Mouse (Mus musculus): Measurements from ENCODE around the gene Med12.
"Not testable (repeated sequence)": the region's sequence is repeated elsewhere in the genome, so short reads cannot be mapped to it uniquely, and the experiment has no call there.

Gene Med12

GRCm38 (mm10) chrX:101299473-101300426, 25.9 kb downstream of the Med12 start:
- no peak for DNase-seq (ENCODE audit: low read depth)

GRCm38 (mm10) chrX:101300427-101301030, 26.7 kb downstream of the Med12 start:
- DNase-seq (ENCODE audit: low read depth): no peak

- no peak for DNase-seq (ENCODE audit: low read depth)
Observed at GRCm38 (mm10) chrX:101301654-101302053, 27.8 kb downstream of the Med12 start.

GRCm38 (mm10) chrX:101304646-101305045, 30.8 kb downstream of the Med12 start:
- DNase-seq (ENCODE audit: low read depth): no peak

GRCm38 (mm10) chrX:101309299-101309698, 35.5 kb downstream of the Med12 start:
- no peak for DNase-seq (ENCODE audit: low read depth)

- no peak for DNase-seq (ENCODE audit: low read depth)
Observed at GRCm38 (mm10) chrX:101313625-101314359, 40.0 kb downstream of the Med12 start.

- no peak for DNase-seq (ENCODE audit: low read depth)
Observed at GRCm38 (mm10) chrX:101319775-101320174, 45.9 kb downstream of the Med12 start.

GRCm38 (mm10) chrX:101325989-101326899, 52.4 kb downstream of the Med12 start:
- no peak for DNase-seq (ENCODE audit: low read depth)

- peak; percentile 82 for DNase-seq (ENCODE audit: low read depth)
Observed at GRCm38 (mm10) chrX:101329372-101330028, 55.7 kb downstream of the Med12 start.

GRCm38 (mm10) chrX:101332031-101332374, 58.2 kb downstream of the Med12 start:
- DNase-seq (ENCODE audit: low read depth): no peak

- peak; percentile 92 for DNase-seq (ENCODE audit: low read depth)
Observed at GRCm38 (mm10) chrX:101332375-101333211, 58.8 kb downstream of the Med12 start.

- DNase-seq (ENCODE audit: low read depth): peak; percentile 36
Observed at GRCm38 (mm10) chrX:101334606-101335005, 60.8 kb downstream of the Med12 start.

- DNase-seq (ENCODE audit: low read depth): no peak
Observed at GRCm38 (mm10) chrX:101338666-101339065, 64.8 kb downstream of the Med12 start.

GRCm38 (mm10) chrX:101342837-101343236, 69.0 kb downstream of the Med12 start:
- DNase-seq (ENCODE audit: low read depth): not testable (repeated sequence)

- DNase-seq (ENCODE audit: low read depth): no peak
Observed at GRCm38 (mm10) chrX:101345456-101345855, 71.6 kb downstream of the Med12 start.

GRCm38 (mm10) chrX:101346475-101346874, 72.6 kb downstream of the Med12 start:
- no peak for DNase-seq (ENCODE audit: low read depth)

Measured in NIH3T3 (cell line).